Mouse (Mus musculus) heart, embryonic 14.5 days (tissue): ENCODE measurements at regions not wholly inside any gene's neighbourhood (a gene's known extent, or its start where the extent isn't known, plus 50 kb on each side); places are given as distances from the start of the nearest gene placed in this dataset.
"Not testable (repeated sequence)": the region's sequence is repeated elsewhere in the genome, so short reads cannot be mapped to it uniquely, and the experiment has no call there.

ENCODE experiments used
- ATAC-seq: fragments of 200-750 bp; cut with Nextera tagmentation; 2 replicates; pipeline ENCODE4 v1.8.0; 2017; ENCODE audit warnings: low read depth, moderate TSS enrichment; ENCODE audit not compliant: insufficient number of reproducible peaks, insufficient read depth, low FRiP score
- H3K27ac ChIP-seq, 2 experiments: fragments of 200-500 bp in 1 of 2; fragments of 300-500 bp in 1 of 2; sonication (generic) in 1 of 2; replicated peaks in 1 of 2; 2 replicates each; pipeline ENCODE4 v1.5.1; 2012 to 2014; ENCODE audit warnings: low read depth in 2 of 2, low read length in 2 of 2, control low read depth in 1 of 2, mild to moderate bottlenecking in 1 of 2, mixed read lengths in 1 of 2; ENCODE audit not compliant: control insufficient read depth in 1 of 2, insufficient read depth in 1 of 2
- H3K27me3 ChIP-seq: fragments of 300-500 bp; sonication (generic); 2 replicates; pipeline ENCODE4 v1.6.1; 2014; ENCODE audit warnings: mild to moderate bottlenecking, low read length, control low read depth; ENCODE audit not compliant: control insufficient read depth, insufficient read depth
- H3K36me3 ChIP-seq: fragments of 300-500 bp; sonication (generic); 2 replicates; pipeline ENCODE4 v1.6.1; 2014; ENCODE audit warnings: mild to moderate bottlenecking, control low read depth, low read length, mixed read lengths; ENCODE audit not compliant: control insufficient read depth, insufficient read depth
- H3K4me1 ChIP-seq, 2 experiments: fragments of 200-500 bp in 1 of 2; fragments of 300-500 bp in 1 of 2; sonication (generic) in 1 of 2; 2 replicates each; pipeline ENCODE4 v1.6.1; 2012 to 2014; ENCODE audit warnings: low read length in 2 of 2, control low read depth in 1 of 2, mixed read lengths in 1 of 2; ENCODE audit not compliant: control insufficient read depth in 2 of 2, insufficient read depth in 2 of 2
- H3K4me2 ChIP-seq: fragments of 300-500 bp; sonication (generic); 2 replicates; pipeline ENCODE4 v1.6.1; 2014; ENCODE audit warnings: mild to moderate bottlenecking, low read length
- H3K4me3 ChIP-seq, 2 experiments: fragments of 200-500 bp in 1 of 2; fragments of 300-500 bp in 1 of 2; sonication (generic) in 1 of 2; 2 replicates each; pipeline ENCODE4 v1.5.1; 2012 to 2014; ENCODE audit warnings: low read length in 2 of 2, mild to moderate bottlenecking in 2 of 2, control low read depth in 1 of 2, low read depth in 1 of 2, moderate library complexity in 1 of 2; ENCODE audit not compliant: control insufficient read depth in 1 of 2, insufficient read depth in 1 of 2
- H3K9ac ChIP-seq: fragments of 300-500 bp; sonication (generic); 2 replicates; pipeline ENCODE4 v1.6.1; 2014; ENCODE audit warnings: mild to moderate bottlenecking, low read length
- H3K9me3 ChIP-seq: fragments of 300-500 bp; sonication (generic); 2 replicates; pipeline ENCODE4 v1.6.1; 2016; ENCODE audit warnings: low read length, control low read depth; ENCODE audit not compliant: control insufficient read depth
- WGBS: fragments of 180-500 bp; shearing (Covaris S2); extraction: QIAGEN DNeasy Blood & Tissue Kit; methylation state at CpG from one replicate; pipeline ENCODE4 v1.1.7; 2014; 5-methylcytosine and 5-hydroxymethylcytosine counted together

- no peak overlapping the region for H3K4me3 ChIP-seq
- H3K9ac ChIP-seq: no peak overlapping the region
- H3K27ac ChIP-seq: no peak overlapping the region
- no peak for ATAC-seq
- no peaks in the 10 kb centered on the region for H3K27me3 ChIP-seq
- H3K9me3 ChIP-seq: no peaks in the 10 kb centered on the region
- H3K4me1 ChIP-seq: peaks cover 0 to 4% of the 10 kb centered on the region in 2 experiments; a peak in 2 of 4 replicates
- H3K4me2 ChIP-seq: no peak overlapping the region
- H3K36me3 ChIP-seq: no peaks in the 10 kb centered on the region
Measured at GRCm38 (mm10) chr1:145139267-145139651, 364.0 kb upstream of the Rgs18 start.

GRCm38 (mm10) chr1:145138452-145139266 lies 363.4 kb upstream of the Rgs18 start:
- Histone ChIP-seq H3K36me3 (no peaks in the 10 kb centered on the region), H3K27me3 (no peaks in the 10 kb centered on the region), H3K9me3 (no peaks in the 10 kb centered on the region), H3K9ac (no peak overlapping the region), H3K4me3 (no peak overlapping the region), H3K4me2 (no peak overlapping the region), H3K4me1 (peaks cover 0 to 4% of the 10 kb centered on the region in 2 experiments; a peak in 2 of 4 replicates), H3K27ac (no peak overlapping the region)
- peak; percentile 26; the same call in 1 of the 2 replicates for ATAC-seq
- 9% methylated on average over 2 of the region's 2 CpGs for WGBS

- WGBS: 64% methylated on average over 1 of the region's 1 CpGs
- no peak for ATAC-seq
- Histone ChIP-seq H3K9ac (no peak overlapping the region), H3K36me3 (no peaks in the 10 kb centered on the region), H3K4me1 (no peaks in the 10 kb centered on the region), H3K27me3 (no peaks in the 10 kb centered on the region), H3K4me3 (no peak overlapping the region), H3K27ac (no peak overlapping the region), H3K4me2 (no peak overlapping the region), H3K9me3 (no peaks in the 10 kb centered on the region)
Measured at GRCm38 (mm10) chr1:145131020-145131419, 355.8 kb upstream of the Rgs18 start.

- H3K4me1 ChIP-seq: no peaks in the 10 kb centered on the region
- no peaks in the 10 kb centered on the region for H3K27me3 ChIP-seq
- no peak for ATAC-seq
- no peak overlapping the region for H3K27ac ChIP-seq
- no peak overlapping the region for H3K4me2 ChIP-seq
- H3K9me3 ChIP-seq: no peaks in the 10 kb centered on the region
- no peak overlapping the region for H3K4me3 ChIP-seq
- H3K9ac ChIP-seq: no peak overlapping the region
- H3K36me3 ChIP-seq: no peaks in the 10 kb centered on the region
- WGBS: 63% methylated on average over 1 of the region's 1 CpGs
Measured at GRCm38 (mm10) chr1:145113171-145113570, 337.9 kb upstream of the Rgs18 start.

- WGBS: 88% methylated on average over 4 of the region's 4 CpGs
- H3K9ac ChIP-seq, H3K27me3 ChIP-seq, H3K4me3 ChIP-seq, ATAC-seq, H3K4me1 ChIP-seq, H3K27ac ChIP-seq, H3K9me3 ChIP-seq, H3K4me2 ChIP-seq, H3K36me3 ChIP-seq: not testable (repeated sequence)
Measured at GRCm38 (mm10) chr1:145106771-145107170, 331.5 kb upstream of the Rgs18 start.

- no peaks in the 10 kb centered on the region for H3K27me3 ChIP-seq
- no peak for ATAC-seq
- H3K4me2 ChIP-seq: no peak overlapping the region
- H3K9me3 ChIP-seq: no peaks in the 10 kb centered on the region
- no peak overlapping the region for H3K4me3 ChIP-seq
- H3K4me1 ChIP-seq: no peaks in the 10 kb centered on the region
- no peak overlapping the region for H3K9ac ChIP-seq
- WGBS: 75% methylated on average over 1 of the region's 1 CpGs
- no peak overlapping the region for H3K27ac ChIP-seq
- no peaks in the 10 kb centered on the region for H3K36me3 ChIP-seq
Measured at GRCm38 (mm10) chr1:145065255-145065854, 290.1 kb upstream of the Rgs18 start.

- no peaks in the 10 kb centered on the region for H3K4me1 ChIP-seq
- H3K9ac ChIP-seq: no peak overlapping the region
- no peaks in the 10 kb centered on the region for H3K36me3 ChIP-seq
- H3K9me3 ChIP-seq: 0 out of 2 replicates have a peak, but pooled peaks cover 3% of the 10 kb centered on the region
- no peak for ATAC-seq
- no peak overlapping the region for H3K4me2 ChIP-seq
- H3K4me3 ChIP-seq: no peak overlapping the region
- H3K27ac ChIP-seq: no peak overlapping the region
- 75% methylated on average over 3 of the region's 3 CpGs for WGBS
- no peaks in the 10 kb centered on the region for H3K27me3 ChIP-seq
Measured at GRCm38 (mm10) chr1:145064384-145064783, 289.1 kb upstream of the Rgs18 start.
